Mouse (Mus musculus) thymus, postnatal 36 days (tissue): ENCODE measurements around the gene Nr4a3.

Experiments used
- DNase-seq, 2 experiments: peaks; one replicate each; pipeline ENCODE4 v3.0.0; 2022; ENCODE audit warnings: mixed read lengths in 2 of 2

Gene Nr4a3

DNA sequence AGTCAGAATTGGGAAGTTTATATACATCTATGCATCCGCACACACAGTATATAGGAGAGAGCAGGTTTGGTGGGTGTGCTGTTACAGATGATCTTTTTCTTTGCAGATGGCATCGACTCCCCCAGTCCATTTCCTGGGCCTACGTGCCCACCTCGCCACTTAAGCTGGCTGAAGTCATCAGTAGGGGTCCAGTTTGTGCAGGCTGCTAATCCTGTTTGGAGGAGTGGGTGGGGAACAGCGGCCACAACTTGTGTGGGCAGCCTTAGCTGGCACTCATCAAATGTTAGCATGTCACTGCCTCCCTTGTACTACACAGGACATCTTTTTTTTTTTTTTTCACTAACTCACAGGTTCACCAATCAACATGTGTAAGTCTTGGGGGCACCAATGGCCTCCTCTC, 5.5 kb downstream of the Nr4a3 start:
- no peak for DNase-seq

DNA sequence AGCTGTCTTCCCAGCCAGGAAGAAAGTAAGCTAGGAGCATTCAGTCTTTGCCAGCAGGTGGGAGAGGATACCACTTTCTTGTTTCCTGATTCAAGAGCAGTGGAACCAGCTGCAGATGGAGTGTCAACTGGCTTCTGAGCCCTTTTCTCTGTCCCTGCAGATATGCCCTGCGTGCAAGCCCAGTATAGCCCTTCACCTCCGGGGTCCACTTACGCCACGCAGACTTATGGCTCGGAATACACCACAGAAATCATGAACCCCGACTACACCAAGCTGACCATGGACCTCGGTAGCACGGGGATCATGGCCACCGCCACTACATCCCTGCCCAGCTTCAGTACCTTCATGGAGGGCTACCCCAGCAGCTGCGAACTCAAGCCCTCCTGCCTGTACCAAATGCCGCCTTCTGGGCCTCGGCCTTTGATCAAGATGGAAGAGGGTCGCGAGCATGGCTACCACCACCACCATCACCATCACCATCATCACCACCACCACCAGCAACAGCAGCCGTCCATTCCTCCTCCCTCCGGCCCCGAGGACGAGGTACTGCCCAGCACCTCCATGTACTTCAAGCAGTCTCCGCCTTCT, 6.2 kb downstream of the Nr4a3 start:
- no peak for DNase-seq

DNA sequence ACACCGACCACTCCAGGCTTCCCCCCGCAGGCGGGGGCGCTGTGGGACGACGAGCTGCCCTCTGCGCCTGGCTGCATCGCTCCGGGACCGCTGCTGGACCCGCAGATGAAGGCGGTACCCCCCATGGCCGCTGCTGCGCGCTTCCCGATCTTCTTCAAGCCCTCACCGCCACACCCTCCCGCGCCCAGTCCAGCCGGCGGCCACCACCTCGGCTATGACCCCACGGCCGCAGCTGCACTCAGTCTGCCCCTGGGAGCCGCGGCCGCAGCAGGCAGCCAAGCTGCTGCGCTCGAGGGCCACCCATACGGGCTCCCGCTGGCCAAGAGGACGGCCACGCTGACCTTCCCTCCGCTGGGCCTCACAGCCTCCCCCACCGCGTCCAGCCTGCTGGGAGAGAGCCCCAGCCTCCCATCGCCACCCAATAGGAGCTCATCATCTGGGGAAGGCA, 6.7 kb downstream of the Nr4a3 start:
- DNase-seq: peak in 1 of 2 experiments; percentile 19

DNA sequence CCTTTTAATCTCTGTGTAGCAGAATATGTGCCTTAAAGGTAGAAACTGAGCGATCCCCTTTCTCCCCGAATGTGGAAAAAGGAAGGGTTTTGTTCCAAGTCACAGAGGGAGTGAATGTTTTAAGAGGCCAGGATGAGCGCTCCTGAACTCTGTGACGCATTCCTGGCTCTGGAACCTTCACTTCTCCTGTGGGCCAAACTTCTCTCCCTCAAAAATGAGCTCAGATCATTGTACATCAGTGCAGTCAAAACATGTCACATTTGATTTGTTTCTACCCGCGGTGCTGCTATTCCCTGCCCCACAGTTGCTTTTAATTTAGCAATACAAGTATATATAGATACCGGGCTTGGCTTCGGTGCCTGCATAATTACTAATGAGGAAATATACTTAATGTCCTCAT, 16.8 kb downstream of the Nr4a3 start:
- DNase-seq: no peak

DNA sequence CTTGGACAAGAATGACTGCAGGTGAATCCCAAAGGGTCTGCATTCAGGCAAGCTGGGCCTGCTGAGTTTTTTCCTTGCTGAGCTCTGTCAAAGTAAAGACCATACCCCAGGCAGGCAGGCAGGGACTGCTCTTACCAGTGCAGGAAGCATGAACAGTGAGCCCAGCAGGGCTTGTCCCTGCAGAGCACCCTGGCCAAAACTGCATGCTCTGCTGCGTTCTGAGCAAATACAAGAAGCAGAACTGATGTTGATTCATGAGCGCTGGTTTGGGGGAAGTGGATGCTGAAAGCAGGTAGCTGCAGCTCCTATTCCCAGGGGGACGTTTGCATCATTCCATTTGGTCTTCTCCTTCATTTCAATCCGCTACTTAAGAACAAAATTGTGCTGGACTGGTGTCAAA, 19.4 kb downstream of the Nr4a3 start:
- DNase-seq: no peak

DNA sequence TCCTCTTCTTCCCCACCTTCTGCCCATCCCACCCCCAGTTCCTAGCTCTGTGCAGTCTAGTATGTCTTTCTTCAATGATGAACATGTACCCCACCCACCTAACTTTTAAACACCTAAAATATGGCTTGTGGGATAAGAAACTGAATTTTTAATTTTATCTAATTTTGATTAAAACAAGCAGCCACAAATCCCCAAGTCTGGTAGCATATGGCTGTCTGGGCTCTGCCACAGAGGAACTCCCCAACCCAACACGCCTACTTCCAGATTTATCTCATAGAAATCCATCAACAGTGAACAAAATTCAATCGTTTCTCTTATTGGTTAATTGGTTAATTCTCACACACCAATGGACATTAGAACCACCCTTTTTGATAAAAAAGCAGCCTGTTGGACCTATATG, 21.7 kb downstream of the Nr4a3 start:
- no peak for DNase-seq

DNA sequence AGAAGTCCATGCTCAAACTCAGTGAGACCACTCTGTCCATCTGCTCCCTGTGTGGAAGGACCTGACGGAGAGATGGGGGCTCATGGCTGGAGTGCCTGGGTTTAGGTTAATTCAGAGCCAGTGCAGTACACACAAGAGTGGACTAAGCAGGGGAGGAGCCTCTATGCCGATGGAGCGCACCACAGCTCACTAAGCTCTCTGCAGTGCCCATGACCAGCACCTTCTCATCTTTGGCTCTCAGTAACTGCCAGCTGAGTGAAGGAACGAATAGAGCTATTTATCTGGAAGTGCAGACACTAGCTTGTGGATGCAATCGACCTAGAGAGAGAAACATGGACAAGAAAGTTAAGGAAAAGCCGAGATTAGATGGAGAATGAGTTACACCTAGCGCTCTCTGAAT, 24.2 kb downstream of the Nr4a3 start:
- no peak for DNase-seq

DNA sequence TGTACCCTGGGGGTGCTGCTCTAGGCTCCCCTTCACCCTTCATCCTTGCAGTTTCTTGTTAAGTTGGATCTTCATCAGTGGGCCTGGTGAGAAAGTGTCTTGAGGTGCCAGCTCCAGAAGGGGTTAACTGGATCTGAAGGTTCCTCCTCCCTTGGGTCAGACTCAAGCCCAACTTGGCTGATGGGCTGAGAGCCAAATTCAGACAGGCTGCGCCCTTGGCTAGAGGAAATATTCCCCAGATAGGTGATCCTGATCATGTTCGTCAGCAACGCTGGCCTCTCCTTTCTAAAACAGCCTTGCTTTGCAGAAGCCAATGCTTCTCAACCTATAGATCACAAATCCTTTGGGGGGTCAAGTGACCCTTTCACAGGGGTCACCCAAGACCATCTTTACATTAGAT, 27.1 kb downstream of the Nr4a3 start:
- DNase-seq: no peak

DNA sequence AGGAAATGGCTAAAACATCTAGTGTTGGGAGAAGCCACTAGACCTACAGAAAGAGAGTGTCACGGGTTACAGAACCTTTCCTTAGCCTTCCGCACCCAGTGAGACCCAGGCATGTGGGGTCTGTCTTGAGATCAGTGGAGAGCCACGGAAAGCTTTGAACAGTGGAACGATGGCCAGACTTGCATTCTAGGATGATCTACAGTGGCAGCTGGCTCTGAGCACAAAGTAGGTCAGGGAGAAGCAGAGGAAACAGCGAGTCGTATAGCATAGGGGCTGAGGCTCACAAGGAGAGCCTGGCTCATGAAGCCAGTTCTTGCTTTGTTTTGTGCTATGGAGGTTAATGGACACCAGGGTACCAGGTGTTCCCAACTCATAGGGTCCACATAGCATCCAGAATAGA, 28.4 kb downstream of the Nr4a3 start:
- peak in 1 of 2 experiments; percentile 20 for DNase-seq

DNA sequence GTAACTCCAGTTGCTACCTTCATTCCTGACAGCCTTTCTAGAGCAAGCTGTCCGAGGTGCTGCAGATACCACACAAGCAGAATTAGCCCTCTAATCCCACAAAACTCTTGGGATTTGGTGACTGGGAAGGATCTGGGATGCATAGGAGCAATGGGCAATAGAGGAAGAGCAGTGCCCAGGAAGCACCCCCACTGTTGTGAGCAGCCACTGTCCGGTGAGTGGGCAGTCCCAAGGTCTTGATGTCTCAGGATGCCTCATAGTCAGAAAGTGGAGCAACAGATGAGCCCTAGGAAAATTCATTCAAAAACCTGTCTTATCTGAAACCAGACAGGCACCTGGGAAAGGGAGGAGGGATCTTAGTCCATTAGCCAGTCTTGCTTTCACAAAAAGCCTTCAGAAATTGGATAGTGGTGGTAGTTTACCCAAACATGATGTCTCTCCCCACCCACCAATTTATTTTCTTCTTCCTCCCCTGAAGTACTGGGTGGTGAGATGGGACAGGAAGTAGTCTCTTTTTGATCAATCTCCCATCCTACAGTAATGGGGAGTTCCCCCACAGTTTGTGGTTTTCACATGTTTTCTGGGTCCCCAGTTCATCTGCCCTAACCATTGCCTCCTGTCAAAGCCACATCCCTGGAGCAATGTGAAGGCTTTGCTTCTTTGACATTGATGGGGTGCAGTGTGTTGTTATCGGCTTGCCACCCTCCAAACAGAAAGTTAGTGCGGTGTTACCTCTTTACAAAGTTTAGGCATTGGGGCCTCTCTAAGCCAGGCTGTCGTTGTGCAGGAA, 29.7 kb downstream of the Nr4a3 start:
- DNase-seq: peak; percentile 43 to 50

DNA sequence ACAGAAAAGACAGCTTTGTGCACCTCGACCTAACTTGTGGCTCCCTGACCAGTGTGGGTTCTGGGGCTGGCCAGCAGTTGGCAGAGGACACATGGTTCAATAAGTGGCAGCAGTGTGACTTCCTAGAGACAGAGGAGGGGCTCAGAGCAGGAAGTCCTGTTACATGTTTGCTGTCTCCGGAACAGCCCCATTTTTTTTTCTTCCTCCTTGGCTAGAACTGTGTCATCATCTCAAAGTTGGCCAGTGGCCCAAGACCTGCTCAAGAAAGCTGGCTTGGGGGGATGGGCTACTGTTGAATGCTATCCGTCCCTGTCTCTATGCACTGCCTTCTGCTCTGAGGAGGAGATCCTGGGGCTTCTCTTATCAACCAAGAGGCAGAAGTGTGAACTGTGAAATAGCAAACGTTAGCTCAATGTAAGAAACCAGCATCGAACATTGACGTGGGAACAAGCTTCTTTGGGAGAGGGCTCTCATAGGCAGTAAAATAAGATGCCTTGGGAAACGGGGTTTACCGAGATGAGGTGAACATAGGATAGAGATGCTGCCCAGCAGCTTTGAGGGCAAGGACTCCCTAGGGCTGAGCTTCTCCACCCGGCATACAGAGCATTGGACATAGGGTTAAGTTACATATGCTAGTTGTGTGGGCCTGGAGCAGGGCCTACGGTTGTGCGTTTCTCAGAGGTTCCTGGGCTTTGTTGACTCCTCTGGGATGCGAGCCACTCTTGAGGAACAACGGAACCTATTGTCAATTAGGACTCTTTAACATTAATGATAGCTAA, 31.9 kb downstream of the Nr4a3 start:
- no peak for DNase-seq

DNA sequence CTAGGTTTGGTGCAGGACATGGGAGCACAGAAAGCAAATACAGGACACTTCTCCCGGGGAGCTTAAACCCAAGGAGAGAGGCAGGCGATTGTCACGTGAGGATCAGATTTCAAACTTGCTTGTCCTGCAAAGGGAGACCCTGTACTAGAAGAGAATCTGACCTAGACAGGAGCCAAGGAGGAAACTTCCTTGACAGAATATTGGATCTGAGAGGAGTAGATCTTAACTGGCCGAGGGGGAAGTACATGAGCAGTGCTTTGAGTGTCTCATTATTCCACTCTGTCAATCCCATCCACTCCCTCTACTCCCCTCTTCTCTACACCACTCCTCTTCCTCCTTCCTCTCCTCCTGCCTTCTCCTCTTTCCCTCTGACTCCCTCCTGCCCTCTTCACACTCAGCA, 33.3 kb downstream of the Nr4a3 start:
- no peak for DNase-seq

DNA sequence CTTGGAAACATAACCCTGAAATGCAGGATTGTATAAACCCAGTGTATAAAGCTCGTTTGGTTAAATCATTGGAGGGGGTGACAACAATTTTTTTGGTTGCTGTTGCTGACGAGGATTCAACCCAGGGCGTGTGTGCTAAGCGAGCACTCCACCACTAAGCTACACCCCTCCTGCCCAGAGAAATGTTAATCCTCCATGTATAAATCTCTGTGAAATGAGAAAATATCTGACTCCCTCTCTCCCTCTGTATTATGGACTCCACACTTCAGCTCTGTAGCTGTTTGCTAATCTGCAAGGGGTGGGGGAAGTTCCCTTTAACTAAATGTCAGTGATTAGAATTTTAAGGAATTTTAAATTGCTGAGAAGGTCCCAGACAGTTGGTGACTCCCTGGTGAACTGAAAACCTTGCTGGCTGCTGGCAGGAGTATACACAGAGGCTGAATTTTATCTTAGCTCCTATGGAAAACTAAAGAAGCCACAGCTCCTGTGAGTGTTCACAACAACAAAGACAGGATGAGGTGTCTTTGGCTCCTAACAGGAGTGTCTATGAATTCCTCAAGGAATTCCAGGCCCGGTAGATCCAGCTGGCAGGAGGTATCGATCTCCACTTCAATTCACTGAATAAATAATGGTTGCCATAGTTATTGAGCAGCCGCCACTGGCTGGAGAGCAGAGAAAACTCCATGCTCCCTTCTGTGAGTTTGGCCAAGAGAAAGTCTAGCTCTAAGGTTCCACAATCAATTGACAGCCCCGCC, 34.5 kb downstream of the Nr4a3 start:
- DNase-seq: no peak

DNA sequence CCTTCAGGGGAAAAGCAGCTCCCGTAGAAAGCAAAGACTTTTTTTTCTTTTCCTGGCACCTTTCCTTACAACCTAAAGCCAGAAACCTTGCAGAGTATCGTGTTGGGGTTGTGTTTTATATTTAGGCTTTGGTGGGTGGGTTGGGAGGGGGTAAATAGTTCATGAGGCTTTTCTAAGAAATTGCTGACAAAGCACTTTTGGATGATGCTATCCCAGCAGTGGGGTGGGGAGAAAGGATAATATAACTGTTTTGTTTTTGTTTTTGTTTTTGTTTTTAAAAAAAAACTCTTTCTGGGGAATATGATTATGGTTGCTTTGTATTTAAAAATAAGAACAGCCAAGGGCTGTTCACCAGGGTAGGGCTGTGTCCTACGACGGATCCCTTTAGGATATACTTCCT, 38.5 kb downstream of the Nr4a3 start:
- DNase-seq: no peak

DNA sequence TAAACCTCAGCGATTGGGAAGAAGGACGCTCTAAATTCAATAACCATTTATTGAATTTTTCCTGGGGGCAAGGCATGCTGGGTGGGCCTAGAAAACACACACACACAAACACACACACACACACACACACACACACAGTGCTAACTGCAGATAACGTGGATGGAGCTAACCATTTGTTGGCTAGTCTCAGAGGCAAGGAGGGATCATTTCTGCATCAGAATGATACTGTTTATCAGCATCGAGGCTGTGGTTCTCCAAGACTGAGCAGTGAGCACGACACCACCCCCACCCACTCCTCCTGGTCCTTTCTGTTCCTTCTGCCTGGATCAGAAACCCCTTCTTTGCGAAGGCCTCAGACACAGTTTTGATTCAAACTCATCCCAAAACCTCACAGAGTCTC, 41.7 kb downstream of the Nr4a3 start:
- no peak for DNase-seq

DNA sequence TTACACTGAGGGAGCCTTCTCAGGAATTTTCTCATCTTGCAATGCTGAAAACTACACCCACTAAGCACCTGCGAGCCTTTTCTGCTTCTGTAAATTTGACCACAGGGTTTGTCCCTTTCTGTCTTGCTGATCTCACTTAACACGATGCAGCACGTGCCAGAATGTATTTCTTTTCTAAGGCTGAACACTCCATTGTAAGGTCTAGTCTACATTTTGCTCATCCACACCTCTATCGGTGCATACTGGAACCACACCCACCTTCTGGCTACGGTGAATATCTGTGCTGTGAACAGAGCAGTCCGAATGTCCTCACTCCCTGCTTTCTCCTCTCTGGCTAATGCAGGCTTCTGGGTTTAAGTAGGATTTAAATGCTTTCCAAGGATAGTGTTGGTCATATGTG, 42.5 kb downstream of the Nr4a3 start:
- no peak for DNase-seq

DNA sequence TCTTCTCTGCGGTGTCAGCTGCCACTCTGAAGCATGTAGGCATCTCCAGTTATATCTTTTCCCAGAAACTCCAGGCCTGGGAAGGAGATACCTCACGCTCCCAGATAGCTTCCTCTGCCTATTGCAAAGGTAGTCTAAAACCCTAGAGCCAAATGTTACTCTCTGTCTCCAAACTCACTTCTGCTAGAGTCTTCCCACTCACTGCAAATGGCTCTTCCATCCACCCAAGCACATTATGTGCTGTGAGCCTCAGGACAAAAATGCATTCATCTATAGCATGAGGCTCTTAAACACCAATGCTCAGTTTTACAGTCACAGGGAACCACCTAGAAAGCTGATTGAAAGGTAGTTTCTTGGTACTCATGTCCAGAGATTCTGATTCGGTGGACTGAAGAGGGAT, 48.3 kb downstream of the Nr4a3 start:
- DNase-seq: no peak

DNA sequence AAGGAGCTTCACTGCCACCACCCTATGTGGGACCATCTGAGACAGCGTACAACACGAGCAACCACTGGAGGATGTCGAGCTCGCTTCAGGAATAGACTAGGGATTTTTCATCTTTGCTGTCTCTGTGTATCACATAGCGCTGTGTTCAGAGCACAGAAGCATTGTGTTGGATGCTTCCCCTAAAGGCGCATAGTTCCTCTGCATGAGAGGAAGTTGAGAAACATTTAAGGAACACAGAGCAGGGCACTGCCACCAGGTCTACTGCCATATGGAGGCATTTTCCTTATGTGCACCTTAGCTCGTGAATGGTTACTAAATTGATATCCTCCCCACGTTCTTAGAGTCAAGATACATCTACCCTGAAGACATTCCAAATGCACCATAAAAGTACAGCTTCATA, 55.3 kb downstream of the Nr4a3 start:
- no peak for DNase-seq

DNA sequence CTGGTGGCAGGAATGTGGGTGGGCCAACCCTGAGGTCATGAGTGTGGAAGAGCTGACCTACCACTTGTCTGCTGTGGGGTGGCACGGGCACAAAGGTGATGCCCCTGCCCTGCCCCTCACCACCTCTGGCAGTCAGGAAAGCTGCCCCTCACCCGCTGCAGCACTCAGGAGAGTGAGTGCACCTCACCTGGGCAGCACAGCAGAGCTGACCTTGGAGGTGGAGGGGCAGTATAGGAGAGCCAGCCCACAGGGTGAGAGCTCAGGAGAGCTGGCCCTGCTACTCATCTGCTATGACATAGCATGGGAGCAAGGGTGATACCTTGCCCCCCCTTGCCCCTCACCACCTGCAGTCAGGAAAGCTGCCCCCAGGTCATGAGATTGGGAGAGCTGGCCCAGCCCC, 57.0 kb downstream of the Nr4a3 start:
- DNase-seq: no peak

DNA sequence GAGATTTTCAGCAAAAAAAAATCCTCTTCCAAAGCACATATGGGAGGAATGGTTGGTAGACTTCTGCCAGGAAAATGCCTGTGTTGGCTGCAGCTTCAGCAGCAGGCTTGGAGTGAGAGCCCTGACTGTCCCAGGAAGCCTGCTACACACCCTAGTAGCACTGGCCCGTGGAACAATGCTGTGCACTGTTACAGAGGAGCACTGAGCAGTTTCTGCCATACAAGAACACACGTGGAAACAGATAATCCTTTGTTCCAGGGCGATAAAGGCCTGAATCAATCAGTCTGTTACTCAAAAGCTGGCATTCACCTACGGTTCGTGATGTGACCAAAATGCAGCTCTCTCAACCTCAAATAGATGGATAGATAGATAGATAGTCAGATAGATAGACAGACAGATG, 60.4 kb downstream of the Nr4a3 start:
- no peak for DNase-seq

DNA sequence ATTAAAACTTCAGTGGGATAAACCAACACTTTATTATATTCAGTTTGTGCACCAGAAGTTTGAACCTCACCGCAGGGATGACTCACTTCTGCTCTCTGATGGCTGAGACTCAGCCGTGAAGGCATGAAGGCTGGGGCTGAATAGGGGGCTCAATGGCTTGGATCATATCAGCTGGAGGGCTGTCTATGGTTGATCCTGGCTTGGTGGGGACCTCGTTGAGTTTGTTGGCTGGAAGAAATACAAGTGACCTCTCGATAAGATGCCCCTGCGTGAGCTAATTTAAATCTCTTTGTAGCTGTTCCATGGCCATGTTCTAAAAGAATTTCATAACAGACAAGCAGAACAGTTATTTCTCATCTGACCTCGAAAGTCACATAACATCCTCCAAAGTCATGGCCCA, 62.1 kb downstream of the Nr4a3 start:
- DNase-seq: no peak

DNA sequence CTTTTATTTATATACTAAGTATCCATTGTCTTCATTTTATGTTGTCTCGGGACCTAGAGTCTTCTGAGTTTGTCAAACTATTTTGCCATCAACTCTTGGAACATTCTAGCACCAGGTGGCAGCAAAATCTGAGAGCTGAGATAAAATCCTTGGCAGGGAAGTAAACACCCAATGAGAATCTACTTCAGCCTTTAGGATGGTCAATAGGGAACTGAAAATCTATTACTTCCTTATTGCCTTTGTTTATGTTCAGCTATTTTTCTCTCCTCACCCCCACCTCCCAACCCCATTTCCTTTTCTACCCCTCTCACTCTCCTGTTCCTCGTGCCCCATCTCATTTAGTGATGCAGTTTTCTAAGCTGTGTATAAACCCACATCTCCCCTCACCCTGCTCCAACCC, 63.6 kb downstream of the Nr4a3 start:
- no peak for DNase-seq

DNA sequence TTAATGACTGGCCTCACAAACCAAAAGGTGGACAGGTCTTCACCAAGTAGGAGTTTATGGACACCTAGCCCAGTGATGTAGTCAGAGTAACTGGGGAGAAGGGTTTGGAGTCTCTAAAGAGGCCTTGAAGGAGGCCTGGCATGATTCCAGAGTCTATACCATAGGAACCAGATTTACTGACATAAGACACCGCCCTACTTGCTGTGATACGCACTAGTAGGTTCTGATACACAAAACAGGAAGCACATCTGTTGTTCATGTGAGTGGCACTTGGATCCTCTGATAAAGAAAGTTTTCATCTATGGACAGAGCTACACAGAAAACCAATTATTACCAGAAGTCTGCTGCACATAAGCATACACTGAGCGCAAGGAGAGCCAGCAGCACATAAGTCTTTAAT, 65.4 kb downstream of the Nr4a3 start:
- no peak for DNase-seq
